Comparison of ENCODE assay signal across 8 mouse cellular contexts in genomic region chr3:40893816-40894258, GRCm38 (mm10). TPM values are rescaled to one million over a fixed set of nuclear protein-coding genes. Genes with fewer than 3 reads are reported as not detected.
DNase-seq lines count a peak whose midpoint lies in the region; ATAC-seq and TF ChIP-seq lines count a peak whose summit lies in the region.
"Not testable (repeated sequence)": the region's sequence is repeated elsewhere in the genome, so short reads cannot be mapped to it uniquely, and the experiment has no call there.

No protein-coding gene starts in this region.

- not testable (repeated sequence) for H3K36me3 ChIP-seq in embryonic facial prominence, embryonic 14.5 days (ENCODE audit: control insufficient read depth, insufficient read depth, low read length); limb, embryonic 14.5 days (ENCODE audit: control insufficient read depth, insufficient read depth, low read length); midbrain, postnatal 0 days (ENCODE audit: insufficient read depth, low read length)

- peak overlapping the region; percentile 73 for H3K4me2 ChIP-seq in embryonic facial prominence, embryonic 14.5 days (ENCODE audit: low read depth, low read length)
- peak overlapping the region; percentile 72 for H3K4me2 ChIP-seq in limb, embryonic 14.5 days (replicated peaks; ENCODE audit: low read depth, low read length, severe bottlenecking)
- peak overlapping the region; percentile 45 for H3K4me2 ChIP-seq in midbrain, postnatal 0 days (ENCODE audit: low read depth, low read length, poor library complexity, severe bottlenecking)

- TF ChIP-seq POLR2A in limb, embryonic 14.5 days (IDR thresholded peaks at IDR 0.05; ENCODE audit: borderline replicate concordance, extremely low read depth, insufficient read depth, insufficient read length) = not testable (repeated sequence)

- peak; percentile 79 for TF ChIP-seq CTCF in midbrain, postnatal 0 days (IDR thresholded peaks at IDR 0.05)

- H3K4me1 ChIP-seq in embryonic facial prominence, embryonic 14.5 days (ENCODE audit: control insufficient read depth, insufficient read depth, low read length); limb, embryonic 14.5 days (ENCODE audit: control insufficient read depth, insufficient read depth, low read length); midbrain, postnatal 0 days (ENCODE audit: insufficient read depth, low read length): not testable (repeated sequence)

- peak; percentile 100 for ATAC-seq in embryonic facial prominence, embryonic 14.5 days (ENCODE audit: low read depth)
- ATAC-seq in limb, embryonic 14.5 days (ENCODE audit: low FRiP score, low read depth) = peak; percentile 100
- peak; percentile 100 for ATAC-seq in midbrain, postnatal 0 days (ENCODE audit: low FRiP score)

- WGBS in embryonic facial prominence, embryonic 14.5 days = 0% methylated on average over 18 of the region's 38 CpGs
- under 1% methylated on average over 33 of the region's 38 CpGs for WGBS in limb, embryonic 14.5 days
- 1% methylated on average over 32 of the region's 38 CpGs for WGBS in midbrain, postnatal 0 days

- peak overlapping the region; percentile 66 for H3K9ac ChIP-seq in embryonic facial prominence, embryonic 14.5 days (ENCODE audit: low read depth, low read length)
- peak overlapping the region; percentile 51 for H3K9ac ChIP-seq in limb, embryonic 14.5 days (ENCODE audit: low read depth, low read length, severe bottlenecking)
- peak overlapping the region; percentile 44; the same call in 1 of the 2 replicates for H3K9ac ChIP-seq in midbrain, postnatal 0 days (replicated peaks; ENCODE audit: low read length, poor library complexity, severe bottlenecking)

- DNase-seq in 3T3-L1 (ENCODE audit: low read depth, low spot score) = peak; percentile 98
- peak; percentile 86 to 98 for DNase-seq in adrenal gland, postnatal 4 days (ENCODE audit: low spot score in 2 of 2)
- DNase-seq in embryonic facial prominence, embryonic 14.5 days (ENCODE audit: low spot score) = peak; percentile 98
- peak; percentile 97 for DNase-seq in heart, adult 8-10 months (ENCODE audit: low spot score)
- peak; percentile 100 for DNase-seq in kidney, adult 9 months
- peak; percentile 94 for DNase-seq in limb, embryonic 14.5 days (ENCODE audit: low spot score)
- DNase-seq in midbrain, postnatal 0 days (ENCODE audit: low spot score) = peak; percentile 98
- DNase-seq in spleen, postnatal 14 days (ENCODE audit: low spot score in 2 of 2) = peak; percentile 95 to 96

- H3K27me3 ChIP-seq in embryonic facial prominence, embryonic 14.5 days (replicated peaks; ENCODE audit: control insufficient read depth, insufficient read depth, low read length); limb, embryonic 14.5 days (ENCODE audit: control insufficient read depth, insufficient read depth, low read length); midbrain, postnatal 0 days (ENCODE audit: insufficient read depth, low read length): not testable (repeated sequence)

- H3K27ac ChIP-seq in embryonic facial prominence, embryonic 14.5 days (replicated peaks; ENCODE audit: low read depth, low read length) = peak overlapping the region; percentile 52
- not testable (repeated sequence) for H3K27ac ChIP-seq in limb, embryonic 14.5 days (replicated peaks; ENCODE audit: low read depth, low read length)
- H3K27ac ChIP-seq in midbrain, postnatal 0 days (ENCODE audit: low read depth, low read length) = peak overlapping the region; percentile 47; the same call in 1 of the 2 replicates

- peak overlapping the region; percentile 53 for H3K4me3 ChIP-seq in embryonic facial prominence, embryonic 14.5 days (ENCODE audit: low read depth, low read length)
- H3K4me3 ChIP-seq in limb, embryonic 14.5 days (replicated peaks; ENCODE audit: low read length) = peak overlapping the region; percentile 49
- peak overlapping the region; percentile 56 for H3K4me3 ChIP-seq in midbrain, postnatal 0 days (ENCODE audit: low read depth, low read length)

- not testable (repeated sequence) for H3K9me3 ChIP-seq in embryonic facial prominence, embryonic 14.5 days (ENCODE audit: control insufficient read depth, low read length); limb, embryonic 14.5 days (ENCODE audit: control insufficient read depth, low read length); midbrain, postnatal 0 days (ENCODE audit: low read length)

RNA-seq across cellular contexts. Expression of gene 1700034I23Rik, which starts 8.5 kb away (rescaled TPM):
- total RNA-seq in adrenal gland, postnatal 4 days (2021) = not detected
- 0.30 TPM in 1 of 2 replicates, not detected in the other for polyA plus RNA-seq in embryonic facial prominence, embryonic 14.5 days (2014; fragmentation: Nextera tagmentation; extraction: Ambion mirVana)
- under 1 TPM in 3 of 4 experiments, not detected in 1; 0.16 to 0.35 (median 0.25) TPM for total RNA-seq in heart, adult 8-10 months (2022)
- not detected in 2 replicates for polyA plus RNA-seq in limb, embryonic 14.5 days (2012; rRNA removed)
- 0.12 and 0.32 TPM in 2 replicates for polyA plus RNA-seq in limb, embryonic 14.5 days (2014; fragmentation: Nextera tagmentation; extraction: Ambion mirVana)
- total RNA-seq in midbrain, postnatal 0 days (2014; rRNA removed) = 0.14 TPM in 1 of 2 replicates, not detected in the other
- polyA plus RNA-seq in midbrain, postnatal 0 days (2015; fragmentation: Nextera tagmentation; extraction: Ambion mirVana) = 0.13 and 0.28 TPM in 2 replicates

RNA-seq across cellular contexts. Expression of gene Abhd18, which starts 47.1 kb away (rescaled TPM):
- total RNA-seq in adrenal gland, postnatal 4 days (2021) = 10 to 100 TPM in 1 of 2 experiments, 1 to 10 TPM in 1; 9.8 to 10.4 TPM
- polyA plus RNA-seq in embryonic facial prominence, embryonic 14.5 days (2014; fragmentation: Nextera tagmentation; extraction: Ambion mirVana) = 6.3 and 7.0 TPM in 2 replicates
- total RNA-seq in heart, adult 8-10 months (2022) = 10 to 100 TPM; 53.1 to 96.0 (median 73.4) TPM
- 5.8 and 6.7 TPM in 2 replicates for polyA plus RNA-seq in limb, embryonic 14.5 days (2012; rRNA removed)
- 5.0 and 5.6 TPM in 2 replicates for polyA plus RNA-seq in limb, embryonic 14.5 days (2014; fragmentation: Nextera tagmentation; extraction: Ambion mirVana)
- total RNA-seq in midbrain, postnatal 0 days (2014; rRNA removed) = 14.8 and 15.9 TPM in 2 replicates
- polyA plus RNA-seq in midbrain, postnatal 0 days (2015; fragmentation: Nextera tagmentation; extraction: Ambion mirVana) = 8.3 and 8.5 TPM in 2 replicates

RNA-seq across cellular contexts. Expression of gene Mfsd8, which starts 47.2 kb away (rescaled TPM):
- total RNA-seq in adrenal gland, postnatal 4 days (2021) = 10 to 100 TPM; 17.7 to 18.6 TPM
- 7.7 and 8.1 TPM in 2 replicates for polyA plus RNA-seq in embryonic facial prominence, embryonic 14.5 days (2014; fragmentation: Nextera tagmentation; extraction: Ambion mirVana)
- total RNA-seq in heart, adult 8-10 months (2022) = 10 to 100 TPM; 18.8 to 23.6 (median 21.8) TPM
- polyA plus RNA-seq in limb, embryonic 14.5 days (2012; rRNA removed) = 6.5 and 7.1 TPM in 2 replicates
- polyA plus RNA-seq in limb, embryonic 14.5 days (2014; fragmentation: Nextera tagmentation; extraction: Ambion mirVana) = 8.5 and 9.2 TPM in 2 replicates
- total RNA-seq in midbrain, postnatal 0 days (2014; rRNA removed) = 8.5 and 10.2 TPM in 2 replicates
- polyA plus RNA-seq in midbrain, postnatal 0 days (2015; fragmentation: Nextera tagmentation; extraction: Ambion mirVana) = 6.7 TPM in 2 replicates

RNA-seq across cellular contexts. Expression of gene Larp1b, which starts 55.8 kb away (rescaled TPM):
- 10 to 100 TPM; 21.0 to 23.1 TPM for total RNA-seq in adrenal gland, postnatal 4 days (2021)
- polyA plus RNA-seq in embryonic facial prominence, embryonic 14.5 days (2014; fragmentation: Nextera tagmentation; extraction: Ambion mirVana) = 3.1 and 5.9 TPM in 2 replicates
- 10 to 100 TPM; 59.3 to 71.1 (median 65.5) TPM for total RNA-seq in heart, adult 8-10 months (2022)
- polyA plus RNA-seq in limb, embryonic 14.5 days (2012; rRNA removed) = 2.1 and 3.5 TPM in 2 replicates
- polyA plus RNA-seq in limb, embryonic 14.5 days (2014; fragmentation: Nextera tagmentation; extraction: Ambion mirVana) = 2.0 and 4.0 TPM in 2 replicates
- 11.9 and 12.8 TPM in 2 replicates for total RNA-seq in midbrain, postnatal 0 days (2014; rRNA removed)
- polyA plus RNA-seq in midbrain, postnatal 0 days (2015; fragmentation: Nextera tagmentation; extraction: Ambion mirVana) = 3.2 and 5.0 TPM in 2 replicates
